Mouse (Mus musculus) megakaryocyte, embryonic 14.5 days (primary cell): ENCODE results near the gene Crygn.

ENCODE experiments used
- FLI1 ChIP-seq: IDR thresholded peaks from 2 replicates; pipeline ENCODE4 v1.6.1; 2012; ENCODE audit warnings: low read length, inconsistent platforms, mixed read lengths
- GATA1 ChIP-seq: IDR thresholded peaks from 3 replicates; pipeline ENCODE4 v1.6.1; 2012; ENCODE audit warnings: mixed read lengths, low read length, inconsistent platforms, borderline replicate concordance

DNA sequence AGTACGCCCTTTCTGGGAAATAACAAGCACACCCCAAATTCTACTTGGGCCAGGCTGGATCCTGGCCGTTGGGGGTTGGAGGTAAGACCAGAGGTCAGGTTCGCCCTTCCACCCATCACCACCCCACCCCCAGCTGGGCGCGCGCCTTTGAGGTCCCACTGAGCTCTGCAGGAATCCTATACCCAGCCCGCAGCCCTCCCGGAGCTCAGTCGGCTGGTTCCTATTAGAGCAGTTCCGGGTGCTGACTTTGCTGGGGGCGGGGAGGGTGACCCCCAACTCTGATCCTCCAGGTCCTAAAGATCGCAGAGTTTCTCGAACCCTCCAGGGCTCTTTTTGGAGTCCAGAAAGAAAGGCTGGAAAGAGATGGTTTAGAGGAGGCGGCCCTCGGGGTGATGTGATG, 26.8 kb downstream of the Crygn start:
- no peak for TF ChIP-seq GATA1
- TF ChIP-seq FLI1 = no peak
